Mouse (Mus musculus) neural tube, embryonic 13.5 days (tissue): Measurements from ENCODE around the gene Ate1. TPM values are rescaled to one million over a fixed set of nuclear protein-coding genes. Genes with fewer than 3 reads are reported as not detected.
"Not testable (repeated sequence)": the region's sequence is repeated elsewhere in the genome, so short reads cannot be mapped to it uniquely, and the experiment has no call there.

ENCODE experiments used
- ATAC-seq: fragments of 200-750 bp; cut with Nextera tagmentation; 2 replicates; pipeline ENCODE4 v1.8.0; 2017; ENCODE audit warnings: low read depth, mild to moderate bottlenecking, moderate TSS enrichment, moderate library complexity
- H3K27ac ChIP-seq: fragments of 300-500 bp; sonication (generic); replicated peaks from 2 replicates; pipeline ENCODE4 v1.5.1; 2015; ENCODE audit warnings: moderate library complexity, mild to moderate bottlenecking, inconsistent platforms
- H3K27me3 ChIP-seq: fragments of 300-500 bp; sonication (generic); 2 replicates; pipeline ENCODE4 v1.6.1; 2015; ENCODE audit warnings: mild to moderate bottlenecking, inconsistent platforms
- H3K36me3 ChIP-seq: fragments of 300-500 bp; sonication (generic); 2 replicates; pipeline ENCODE4 v1.6.1; 2015; ENCODE audit warnings: mild to moderate bottlenecking, inconsistent platforms
- H3K4me1 ChIP-seq: fragments of 300-500 bp; sonication (generic); replicated peaks from 2 replicates; pipeline ENCODE4 v1.6.1; 2015; ENCODE audit warnings: inconsistent platforms
- H3K4me2 ChIP-seq: fragments of 300-500 bp; sonication (generic); 2 replicates; pipeline ENCODE4 v1.6.1; 2015; ENCODE audit warnings: inconsistent platforms, mild to moderate bottlenecking, moderate library complexity
- H3K4me3 ChIP-seq: fragments of 300-500 bp; sonication (generic); 2 replicates; pipeline ENCODE4 v1.5.1; 2015; ENCODE audit warnings: mild to moderate bottlenecking, inconsistent platforms
- H3K9ac ChIP-seq: fragments of 300-500 bp; sonication (generic); 2 replicates; pipeline ENCODE4 v1.6.1; 2015; ENCODE audit warnings: moderate library complexity, mild to moderate bottlenecking, inconsistent platforms
- H3K9me3 ChIP-seq: fragments of 300-500 bp; sonication (generic); 2 replicates; pipeline ENCODE4 v1.6.1; 2016; ENCODE audit warnings: inconsistent platforms
- WGBS: fragments of 180-500 bp; shearing (Covaris S2); methylation state at CpG from one replicate; pipeline ENCODE4 v1.1.7; 2015; 5-methylcytosine and 5-hydroxymethylcytosine counted together
- polyA plus RNA-seq: library from polyadenylated mRNA; unstranded; fragments of >200 nt; fragmentation: Nextera tagmentation; extraction: Ambion mirVana; gene quantifications from 2 replicates; pipeline ENCODE4 v1.2.1, GENCODE M21; 2015

Gene Ate1
- polyA plus RNA-seq, 1 experiment from 2014 or later = 90.9 TPM

GRCm38 (mm10) chr7:130455587-130456246 is 64.5 kb downstream of the Ate1 start:
- Histone ChIP-seq H3K4me3 (no peak overlapping the region), H3K9me3 (no peaks in the 10 kb centered on the region), H3K27me3 (no peaks in the 10 kb centered on the region), H3K27ac (no peak overlapping the region), H3K9ac (no peak overlapping the region), H3K4me2 (no peak overlapping the region), H3K36me3 (peaks cover 58% of the 10 kb centered on the region), H3K4me1 (no peaks in the 10 kb centered on the region)
- ATAC-seq = no peak
- 64% methylated on average over 4 of the region's 4 CpGs for WGBS

- H3K27me3 ChIP-seq = no peaks in the 10 kb centered on the region
- no peaks in the 10 kb centered on the region for H3K4me1 ChIP-seq
- 82% methylated on average over 3 of the region's 3 CpGs for WGBS
- H3K36me3 ChIP-seq = peaks cover 49% of the 10 kb centered on the region
- no peak overlapping the region for H3K4me3 ChIP-seq
- no peaks in the 10 kb centered on the region for H3K9me3 ChIP-seq
- no peak overlapping the region for H3K27ac ChIP-seq
- no peak overlapping the region for H3K4me2 ChIP-seq
- ATAC-seq = no peak
- H3K9ac ChIP-seq = no peak overlapping the region
These were observed 65.9 kb downstream of the Ate1 start for GRCm38 (mm10) chr7:130454226-130454625.

- 89% methylated on average over 5 of the region's 5 CpGs for WGBS
These were observed 84.4 kb downstream of the Ate1 start for GRCm38 (mm10) chr7:130435776-130436175.

DNA sequence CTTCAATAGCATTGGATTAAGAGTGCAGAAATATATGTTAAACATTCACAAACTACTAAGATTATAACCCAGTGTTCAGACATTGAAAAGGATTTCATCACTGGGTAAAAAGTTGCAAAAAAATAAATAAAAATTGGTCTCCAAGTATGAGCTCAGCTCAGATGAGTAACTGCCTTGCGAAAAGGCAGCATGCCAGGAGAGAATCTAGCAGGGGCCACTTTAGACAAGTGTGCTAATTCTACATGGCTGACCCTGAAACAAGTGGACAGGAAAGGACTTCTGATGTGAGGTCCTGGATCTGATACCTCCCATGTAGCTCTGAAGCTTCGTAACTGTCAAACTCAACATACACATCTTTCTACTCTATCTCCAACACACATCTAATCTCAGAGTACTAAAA is 88.0 kb downstream of the Ate1 start:
- Histone ChIP-seq H3K4me2 (no peak overlapping the region), H3K9ac (no peak overlapping the region), H3K4me3 (no peak overlapping the region), H3K27me3 (no peaks in the 10 kb centered on the region), H3K36me3 (0 out of 2 replicates have a peak, but pooled peaks cover 4% of the 10 kb centered on the region), H3K4me1 (0 out of 2 replicates have a peak, but pooled peaks cover 3% of the 10 kb centered on the region), H3K9me3 (no peaks in the 10 kb centered on the region), H3K27ac (no peak overlapping the region)
- WGBS = 95% methylated on average over 2 of the region's 2 CpGs
- no peak for ATAC-seq

More at GRCm38 (mm10) chr7:130435776-130436175, 84.4 kb downstream of the Ate1 start:
- no peak for ATAC-seq
- Histone ChIP-seq H3K27me3 (no peaks in the 10 kb centered on the region), H3K27ac (no peak overlapping the region), H3K4me2 (no peak overlapping the region), H3K9me3 (no peaks in the 10 kb centered on the region), H3K4me3 (no peak overlapping the region), H3K36me3 (0 out of 2 replicates have a peak, but pooled peaks cover 4% of the 10 kb centered on the region), H3K4me1 (no peaks in the 10 kb centered on the region), H3K9ac (no peak overlapping the region)

DNA sequence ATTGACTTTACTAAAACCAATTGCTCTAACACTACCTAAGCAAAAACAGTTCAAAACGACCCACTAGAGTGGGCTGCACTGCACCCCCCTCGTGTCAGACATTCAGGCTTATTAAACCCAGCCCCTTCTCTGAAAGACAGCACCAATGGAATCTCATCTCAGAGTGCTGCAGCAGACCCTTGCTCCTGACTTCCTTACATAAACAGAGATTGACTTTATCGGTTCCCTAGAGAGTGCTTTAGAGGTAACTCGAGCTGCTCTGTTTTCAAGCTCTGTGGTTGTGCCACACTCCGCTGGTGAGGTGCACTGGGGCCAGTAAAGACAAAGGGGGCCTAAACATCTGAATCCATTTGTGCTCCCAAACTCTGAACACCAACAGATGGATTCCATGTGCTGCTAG is 93.6 kb downstream of the Ate1 start:
- Histone ChIP-seq H3K4me2 (no peak overlapping the region), H3K4me3 (no peak overlapping the region), H3K4me1 (peaks cover 7% of the 10 kb centered on the region), H3K9me3 (no peaks in the 10 kb centered on the region), H3K27me3 (no peaks in the 10 kb centered on the region), H3K27ac (no peak overlapping the region), H3K36me3 (no peaks in the 10 kb centered on the region), H3K9ac (no peak overlapping the region)
- 11% methylated on average over 5 of the region's 5 CpGs for WGBS
- no peak for ATAC-seq

DNA sequence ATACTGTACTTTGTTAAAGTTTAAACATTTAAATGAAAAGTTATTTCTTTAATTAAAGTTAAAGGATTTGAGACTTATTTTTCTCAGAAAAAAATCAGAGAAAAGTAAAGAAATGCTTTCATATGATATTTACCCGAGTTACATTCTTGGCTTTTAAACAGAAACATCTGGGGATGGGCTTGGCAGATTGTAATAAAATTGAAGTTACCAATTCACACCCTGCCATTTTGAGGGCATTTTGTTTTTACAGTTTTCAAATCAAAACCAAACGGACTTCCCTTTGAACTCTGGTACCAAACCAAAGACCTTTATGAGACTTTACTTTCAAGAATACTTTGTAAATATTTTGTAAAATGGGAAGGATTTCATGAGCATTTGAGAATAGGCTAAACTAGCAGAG is 94.2 kb downstream of the Ate1 start:
- no peak overlapping the region for H3K27ac ChIP-seq
- no peak overlapping the region for H3K4me2 ChIP-seq
- H3K4me1 ChIP-seq = peaks cover 7% of the 10 kb centered on the region
- no peak overlapping the region for H3K4me3 ChIP-seq
- no peaks in the 10 kb centered on the region for H3K36me3 ChIP-seq
- no peak for ATAC-seq
- no peaks in the 10 kb centered on the region for H3K27me3 ChIP-seq
- no peaks in the 10 kb centered on the region for H3K9me3 ChIP-seq
- no peak overlapping the region for H3K9ac ChIP-seq
- WGBS = 81% methylated on average over 2 of the region's 2 CpGs

DNA sequence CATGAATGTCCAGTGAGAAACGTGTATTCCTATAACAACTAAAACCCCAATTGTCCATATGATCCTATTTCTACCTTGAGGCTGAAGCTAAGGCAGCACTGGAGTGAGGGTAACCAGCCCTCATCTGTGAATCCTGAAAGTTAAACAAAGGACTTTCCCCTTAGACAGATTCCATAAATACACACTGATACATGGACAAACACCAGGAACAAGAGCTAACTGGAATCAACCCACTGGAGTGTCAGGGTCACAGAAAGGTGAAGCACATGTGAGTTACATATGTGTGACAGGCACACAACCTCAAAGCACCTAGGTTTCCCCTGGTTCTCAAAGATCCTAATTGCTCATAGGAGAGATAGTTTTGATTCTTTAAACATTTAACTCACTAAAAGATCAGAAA is 100.2 kb downstream of the Ate1 start:
- no peak for ATAC-seq
- Histone ChIP-seq H3K4me3 (no peak overlapping the region), H3K9me3 (no peaks in the 10 kb centered on the region), H3K9ac (no peak overlapping the region), H3K4me1 (no peaks in the 10 kb centered on the region), H3K4me2 (no peak overlapping the region), H3K27me3 (no peaks in the 10 kb centered on the region), H3K27ac (no peak overlapping the region), H3K36me3 (0 out of 2 replicates have a peak, but pooled peaks cover 5% of the 10 kb centered on the region)
- WGBS = 65% methylated on average over 1 of the region's 1 CpGs

DNA sequence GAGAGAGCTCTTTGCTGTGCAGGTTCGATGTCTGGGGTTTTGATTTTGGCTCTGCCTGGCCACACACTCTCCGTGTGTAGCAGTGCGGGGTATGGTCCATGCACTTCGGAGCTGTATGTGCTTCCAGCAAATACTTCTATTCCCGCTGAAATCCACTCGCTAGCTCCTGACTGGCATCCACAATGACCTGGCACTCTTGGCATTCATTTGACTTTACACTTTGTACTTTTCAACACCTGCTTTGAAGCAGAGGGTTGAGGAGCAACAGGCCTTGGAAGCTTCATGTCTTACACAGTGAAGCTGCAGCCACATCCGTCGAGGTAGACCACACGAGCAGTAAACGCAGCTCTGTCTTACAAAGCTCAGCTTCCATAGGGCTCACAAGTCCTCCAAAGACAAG is 112.5 kb downstream of the Ate1 start:
- H3K9ac ChIP-seq = no peak overlapping the region
- H3K27ac ChIP-seq = no peak overlapping the region
- no peak overlapping the region for H3K4me3 ChIP-seq
- H3K36me3 ChIP-seq = no peaks in the 10 kb centered on the region
- WGBS = 87% methylated on average over 10 of the region's 10 CpGs
- no peaks in the 10 kb centered on the region for H3K9me3 ChIP-seq
- no peak for ATAC-seq
- H3K4me2 ChIP-seq = no peak overlapping the region
- H3K4me1 ChIP-seq = no peaks in the 10 kb centered on the region
- H3K27me3 ChIP-seq = no peaks in the 10 kb centered on the region

DNA sequence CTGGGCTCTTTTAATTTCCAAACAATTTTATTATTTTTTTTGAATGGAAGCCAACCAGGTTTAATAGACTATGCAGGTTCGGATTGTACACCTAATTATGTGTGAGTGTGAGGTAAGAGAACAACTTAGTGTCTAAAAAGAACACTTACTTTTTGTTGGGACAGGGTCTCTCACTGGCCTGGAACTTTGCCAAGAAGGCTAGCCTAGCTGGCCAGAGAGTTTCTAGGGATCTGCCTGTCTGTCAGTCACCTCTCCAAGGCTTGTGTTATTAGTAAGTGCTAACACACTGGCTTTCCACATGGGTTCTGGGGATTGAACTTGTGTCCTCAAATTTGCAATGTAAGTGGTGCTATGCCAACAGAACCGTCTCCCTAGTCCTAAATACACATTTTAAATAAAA is 116.8 kb downstream of the Ate1 start:
- Histone ChIP-seq H3K4me1 (no peaks in the 10 kb centered on the region), H3K4me3 (no peak overlapping the region), H3K9me3 (no peaks in the 10 kb centered on the region), H3K9ac (no peak overlapping the region), H3K4me2 (no peak overlapping the region), H3K27ac (no peak overlapping the region), H3K36me3 (peaks cover 13% of the 10 kb centered on the region), H3K27me3 (no peaks in the 10 kb centered on the region)
- WGBS = 74% methylated on average over 2 of the region's 2 CpGs
- no peak for ATAC-seq

- Histone ChIP-seq H3K9me3 (no peaks in the 10 kb centered on the region), H3K36me3 (peaks cover 20% of the 10 kb centered on the region), H3K9ac (no peak overlapping the region), H3K4me2 (no peak overlapping the region), H3K4me3 (no peak overlapping the region), H3K27ac (no peak overlapping the region), H3K4me1 (no peaks in the 10 kb centered on the region), H3K27me3 (no peaks in the 10 kb centered on the region)
- WGBS = 87% methylated on average over 2 of the region's 2 CpGs
- ATAC-seq = no peak
These were observed 125.5 kb downstream of the Ate1 start for GRCm38 (mm10) chr7:130394697-130395096.

- not testable (repeated sequence) for H3K9ac ChIP-seq, ATAC-seq, H3K27ac ChIP-seq, H3K4me3 ChIP-seq, H3K27me3 ChIP-seq, H3K4me2 ChIP-seq, H3K9me3 ChIP-seq
- Histone ChIP-seq H3K36me3 (peaks cover 32% of the 10 kb centered on the region), H3K4me1 (peaks cover 15% of the 10 kb centered on the region; the same call in 1 of the 2 replicates)
- 98% methylated on average over 1 of the region's 1 CpGs for WGBS
These were observed 130.1 kb downstream of the Ate1 start for GRCm38 (mm10) chr7:130390060-130390459.

- H3K4me3 ChIP-seq = no peak overlapping the region
- peaks cover 20% of the 10 kb centered on the region; the same call in 1 of the 2 replicates for H3K36me3 ChIP-seq
- H3K4me2 ChIP-seq = no peak overlapping the region
- 28% methylated on average over 3 of the region's 3 CpGs for WGBS
- H3K27me3 ChIP-seq = no peaks in the 10 kb centered on the region
- H3K4me1 ChIP-seq = peaks cover 20% of the 10 kb centered on the region
- no peak for ATAC-seq
- no peaks in the 10 kb centered on the region for H3K9me3 ChIP-seq
- no peak overlapping the region for H3K27ac ChIP-seq
- H3K9ac ChIP-seq = no peak overlapping the region
These were observed 133.9 kb downstream of the Ate1 start for GRCm38 (mm10) chr7:130386308-130386707.

GRCm38 (mm10) chr7:130385732-130386294 is 134.4 kb downstream of the Ate1 start:
- Histone ChIP-seq H3K27ac (no peak overlapping the region), H3K9ac (no peak overlapping the region), H3K27me3 (no peaks in the 10 kb centered on the region), H3K9me3 (no peaks in the 10 kb centered on the region), H3K4me2 (no peak overlapping the region), H3K4me3 (no peak overlapping the region), H3K36me3 (peaks cover 18% of the 10 kb centered on the region; the same call in 1 of the 2 replicates), H3K4me1 (peaks cover 25% of the 10 kb centered on the region)
- ATAC-seq = no peak
- 49% methylated on average over 8 of the region's 8 CpGs for WGBS
